Mouse (Mus musculus): Measurements from ENCODE around the gene Ppp4r3a. TPM values are rescaled to one million over a fixed set of nuclear protein-coding genes. Genes with fewer than 3 reads are reported as not detected.

Gene Ppp4r3a
- polyA plus RNA-seq, 1 experiment from 2014 or later = 31.1 TPM

- no peaks in the 10 kb centered on the region for H3K9me3 ChIP-seq (replicated peaks; ENCODE audit: low read length)
- H3K4me1 ChIP-seq (replicated peaks; ENCODE audit: insufficient read depth, low read length) = peaks cover 38% of the 10 kb centered on the region
- H3K27ac ChIP-seq = no peak overlapping the region
- no peak for TF ChIP-seq CTCF (IDR thresholded peaks at IDR 0.05; ENCODE audit: low read depth)
- ATAC-seq (replicated peaks; ENCODE audit: low FRiP score, low read depth) (no peak), DNase-seq (ENCODE audit: low spot score) (no peak)
- 28% methylated on average over 10 of the region's 10 CpGs for WGBS
- H3K9ac ChIP-seq (ENCODE audit: low read depth, low read length) = no peak overlapping the region
- H3K4me2 ChIP-seq (ENCODE audit: low read length) = no peak overlapping the region
- H3K27me3 ChIP-seq (ENCODE audit: insufficient read depth, low read length) = no peaks in the 10 kb centered on the region
- no peak overlapping the region for H3K4me3 ChIP-seq (replicated peaks; ENCODE audit: low read depth, low read length)
- no peaks in the 10 kb centered on the region for H3K36me3 ChIP-seq (ENCODE audit: insufficient read depth, low read length)
These were observed 85.5 kb downstream of the Ppp4r3a start for GRCm38 (mm10) chr12:100997830-100998563.

DNA sequence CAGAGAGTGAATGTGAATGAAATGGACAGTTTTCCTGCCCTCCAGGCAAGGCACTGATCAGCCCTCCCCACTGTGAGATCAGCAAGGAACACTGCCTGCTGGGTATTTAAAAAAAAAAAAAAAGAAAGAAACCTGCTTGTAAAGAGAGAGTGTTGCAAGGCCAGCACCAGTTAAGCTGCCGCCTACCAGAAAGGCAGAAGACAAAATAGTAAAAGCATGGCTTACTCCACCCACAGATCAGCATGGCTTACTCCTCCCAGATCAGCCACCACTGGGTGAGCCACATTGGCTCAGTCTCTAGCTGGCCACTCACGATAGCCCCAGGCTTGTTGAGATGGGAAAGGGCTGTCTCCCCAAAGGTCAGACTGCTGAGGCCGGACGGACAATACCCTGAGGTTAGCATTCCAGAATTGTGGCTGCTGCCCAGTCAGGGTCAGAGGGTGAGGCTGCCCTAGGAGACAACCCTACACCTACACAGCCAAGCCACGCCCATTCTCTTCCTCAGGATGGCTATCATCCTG lies 87.1 kb downstream of the Ppp4r3a start:
- no peak overlapping the region for H3K9ac ChIP-seq (ENCODE audit: low read depth, low read length)
- H3K4me1 ChIP-seq (replicated peaks; ENCODE audit: insufficient read depth, low read length) = peaks cover 38% of the 10 kb centered on the region
- no peak overlapping the region for H3K4me2 ChIP-seq (ENCODE audit: low read length)
- no peak for DNase-seq (ENCODE audit: low spot score)
- 46% methylated on average over 5 of the region's 5 CpGs for WGBS
- no peaks in the 10 kb centered on the region for H3K9me3 ChIP-seq (replicated peaks; ENCODE audit: low read length)
- no peak overlapping the region for H3K27ac ChIP-seq
- no peaks in the 10 kb centered on the region for H3K27me3 ChIP-seq (ENCODE audit: insufficient read depth, low read length)
- ATAC-seq (replicated peaks; ENCODE audit: low FRiP score, low read depth) = no peak
- no peak overlapping the region for H3K4me3 ChIP-seq (replicated peaks; ENCODE audit: low read depth, low read length)
- H3K36me3 ChIP-seq (ENCODE audit: insufficient read depth, low read length) = no peaks in the 10 kb centered on the region
- no peak for TF ChIP-seq CTCF (IDR thresholded peaks at IDR 0.05; ENCODE audit: low read depth)

DNA sequence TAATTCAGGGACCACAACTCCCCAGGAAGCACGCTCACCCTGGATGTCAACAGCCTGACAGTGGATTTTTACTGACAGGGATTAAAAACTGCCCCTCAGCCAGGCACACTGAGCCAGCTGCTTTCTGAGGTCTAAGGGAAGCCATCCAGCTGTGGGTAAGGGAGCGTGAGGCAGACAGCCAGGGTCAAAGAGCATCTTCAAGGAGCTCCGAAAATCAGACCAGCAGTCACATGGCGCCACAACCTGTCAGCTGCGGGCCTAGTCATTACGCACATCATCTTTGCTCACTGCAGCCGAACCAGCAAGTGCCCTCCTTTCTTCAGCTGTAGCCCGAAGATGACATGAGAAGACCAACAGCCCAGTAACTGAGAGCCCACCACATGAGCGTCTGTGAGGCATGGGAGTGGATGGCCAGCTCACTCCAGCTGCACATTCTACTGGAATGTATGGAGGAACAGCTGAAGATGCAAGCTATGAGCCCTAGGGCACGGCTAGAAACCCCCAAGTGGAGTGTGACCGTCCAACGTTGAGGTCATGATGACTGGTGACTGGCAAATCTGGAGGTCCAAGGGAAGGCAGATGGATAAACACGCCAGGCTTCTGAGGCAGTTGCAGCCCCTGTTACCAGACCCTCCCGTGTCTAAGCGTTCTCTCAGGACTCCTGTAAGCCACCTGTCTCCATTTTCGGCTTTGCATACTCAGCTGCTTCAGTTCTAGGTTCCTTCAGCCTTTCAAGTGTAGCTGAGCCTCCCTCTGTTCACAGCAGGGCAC lies 87.7 kb downstream of the Ppp4r3a start:
- Histone ChIP-seq H3K27ac (no peak overlapping the region), H3K27me3 (ENCODE audit: insufficient read depth, low read length) (no peaks in the 10 kb centered on the region), H3K36me3 (ENCODE audit: insufficient read depth, low read length) (no peaks in the 10 kb centered on the region), H3K4me3 (replicated peaks; ENCODE audit: low read depth, low read length) (no peak overlapping the region), H3K4me1 (replicated peaks; ENCODE audit: insufficient read depth, low read length) (peaks cover 32% of the 10 kb centered on the region; the same call in 1 of the 2 replicates), H3K9ac (ENCODE audit: low read depth, low read length) (no peak overlapping the region), H3K9me3 (replicated peaks; ENCODE audit: low read length) (no peaks in the 10 kb centered on the region), H3K4me2 (ENCODE audit: low read length) (no peak overlapping the region)
- no peak for TF ChIP-seq CTCF (IDR thresholded peaks at IDR 0.05; ENCODE audit: low read depth)
- DNase-seq (ENCODE audit: low spot score) (no peak), ATAC-seq (replicated peaks; ENCODE audit: low FRiP score, low read depth) (0 out of 2 replicates have a peak, but pooled peaks have one; percentile 47)
- WGBS = 48% methylated on average over 16 of the region's 16 CpGs

DNA sequence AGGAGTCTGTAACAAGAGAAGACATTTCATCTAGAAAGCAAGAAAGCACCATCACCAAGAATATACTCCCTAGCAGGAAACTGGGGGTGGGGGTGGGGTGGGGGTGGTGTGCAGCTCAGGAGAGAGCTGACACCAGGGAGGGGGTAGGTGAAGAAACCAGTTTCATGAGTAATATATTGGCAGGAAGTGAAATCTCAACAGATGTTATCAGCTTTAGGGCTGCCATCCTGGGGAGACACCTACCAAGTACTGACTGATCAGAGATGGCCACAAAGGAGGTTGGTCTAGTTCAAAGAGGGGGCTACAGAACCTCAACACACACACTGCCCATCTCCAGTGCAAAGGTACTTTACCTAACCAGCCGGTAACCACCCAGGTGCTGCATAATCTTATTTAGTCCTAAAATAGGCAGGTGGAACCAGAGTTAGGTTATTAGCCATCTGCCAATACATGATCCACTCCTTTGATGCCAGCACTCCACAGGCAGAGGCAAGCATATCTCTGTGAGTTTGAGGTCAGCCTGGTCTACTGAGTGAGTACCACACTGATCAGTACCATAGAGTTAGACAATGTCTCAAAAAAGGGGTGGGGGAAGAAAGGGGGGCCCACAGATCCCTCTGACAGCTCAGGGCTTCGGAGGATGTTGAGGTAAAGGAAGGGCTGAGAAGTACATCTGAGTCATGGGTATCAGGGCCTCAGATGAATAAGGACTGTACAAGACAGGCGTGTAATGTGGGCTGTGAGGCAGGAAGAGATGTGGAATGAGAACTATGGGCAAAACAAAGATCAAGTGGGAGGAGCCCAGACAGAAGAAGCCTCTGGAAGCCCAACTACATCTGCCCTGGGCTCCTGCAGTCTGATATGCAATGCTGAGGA lies 89.1 kb downstream of the Ppp4r3a start:
- TF ChIP-seq CTCF (IDR thresholded peaks at IDR 0.05; ENCODE audit: low read depth) = no peak
- H3K36me3 ChIP-seq (ENCODE audit: insufficient read depth, low read length) = no peaks in the 10 kb centered on the region
- H3K27me3 ChIP-seq (ENCODE audit: insufficient read depth, low read length) = no peaks in the 10 kb centered on the region
- H3K9me3 ChIP-seq (replicated peaks; ENCODE audit: low read length) = no peaks in the 10 kb centered on the region
- DNase-seq (ENCODE audit: low spot score) (no peak), ATAC-seq (replicated peaks; ENCODE audit: low FRiP score, low read depth) (no peak)
- WGBS = 82% methylated on average over 3 of the region's 3 CpGs
- no peak overlapping the region for H3K4me2 ChIP-seq (ENCODE audit: low read length)
- H3K9ac ChIP-seq (ENCODE audit: low read depth, low read length) = no peak overlapping the region
- no peak overlapping the region for H3K27ac ChIP-seq
- no peak overlapping the region for H3K4me3 ChIP-seq (replicated peaks; ENCODE audit: low read depth, low read length)
- peaks cover 29% of the 10 kb centered on the region; the same call in 1 of the 2 replicates for H3K4me1 ChIP-seq (replicated peaks; ENCODE audit: insufficient read depth, low read length)

DNA sequence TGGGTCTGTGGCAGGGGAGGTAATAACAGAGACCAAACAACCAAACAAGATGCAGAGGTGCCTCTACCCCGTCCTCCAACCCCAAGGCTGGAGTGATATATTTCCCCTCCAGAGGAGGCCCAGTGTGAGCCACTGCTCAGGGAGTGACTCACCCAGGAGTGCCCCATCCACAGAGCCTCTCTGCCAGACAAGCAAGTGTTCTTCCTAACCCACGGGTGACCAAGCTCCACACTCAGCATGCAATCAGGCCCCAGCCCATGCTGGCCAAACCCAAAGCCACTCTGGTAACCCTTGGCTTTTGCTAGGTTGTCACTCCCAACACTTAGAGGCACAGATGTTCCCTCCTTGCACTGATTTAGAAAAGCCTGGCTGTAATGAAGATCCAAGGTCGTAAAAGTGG lies 90.4 kb downstream of the Ppp4r3a start:
- H3K9ac ChIP-seq (ENCODE audit: low read depth, low read length) = no peak overlapping the region
- ATAC-seq (replicated peaks; ENCODE audit: low FRiP score, low read depth) (no peak), DNase-seq (ENCODE audit: low spot score) (no peak)
- no peaks in the 10 kb centered on the region for H3K9me3 ChIP-seq (replicated peaks; ENCODE audit: low read length)
- H3K4me2 ChIP-seq (ENCODE audit: low read length) = no peak overlapping the region
- peaks cover 17% of the 10 kb centered on the region; the same call in 1 of the 2 replicates for H3K4me1 ChIP-seq (replicated peaks; ENCODE audit: insufficient read depth, low read length)
- no peaks in the 10 kb centered on the region for H3K27me3 ChIP-seq (ENCODE audit: insufficient read depth, low read length)
- TF ChIP-seq CTCF (IDR thresholded peaks at IDR 0.05; ENCODE audit: low read depth) = no peak
- H3K36me3 ChIP-seq (ENCODE audit: insufficient read depth, low read length) = no peaks in the 10 kb centered on the region
- H3K27ac ChIP-seq = no peak overlapping the region
- WGBS = 41% methylated on average over 3 of the region's 3 CpGs
- no peak overlapping the region for H3K4me3 ChIP-seq (replicated peaks; ENCODE audit: low read depth, low read length)

DNA sequence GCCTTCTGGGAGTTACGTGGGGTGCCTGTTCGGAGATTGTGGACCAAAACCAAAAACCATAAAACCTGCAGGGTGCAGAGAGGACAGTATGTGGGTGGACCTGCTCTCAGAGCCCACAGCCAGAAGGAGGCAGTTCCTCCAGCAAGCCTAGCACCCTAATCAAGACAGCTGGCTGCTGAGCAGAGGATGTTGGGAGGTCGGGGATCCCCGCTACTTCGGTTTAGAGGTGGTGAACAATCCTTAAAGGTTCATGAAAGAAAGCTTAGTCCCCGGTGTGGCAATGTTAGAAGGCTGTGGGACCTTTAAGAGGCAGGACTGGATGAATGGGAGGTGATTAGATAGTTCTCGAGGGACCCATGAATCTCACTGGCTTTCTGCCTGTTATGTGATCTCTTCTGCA lies 91.0 kb downstream of the Ppp4r3a start:
- no peak for TF ChIP-seq CTCF (IDR thresholded peaks at IDR 0.05; ENCODE audit: low read depth)
- Histone ChIP-seq H3K27me3 (ENCODE audit: insufficient read depth, low read length) (no peaks in the 10 kb centered on the region), H3K9me3 (replicated peaks; ENCODE audit: low read length) (no peaks in the 10 kb centered on the region), H3K36me3 (ENCODE audit: insufficient read depth, low read length) (no peaks in the 10 kb centered on the region), H3K4me1 (replicated peaks; ENCODE audit: insufficient read depth, low read length) (peaks cover 13% of the 10 kb centered on the region; the same call in 1 of the 2 replicates), H3K4me3 (replicated peaks; ENCODE audit: low read depth, low read length) (no peak overlapping the region), H3K4me2 (ENCODE audit: low read length) (no peak overlapping the region), H3K27ac (no peak overlapping the region), H3K9ac (ENCODE audit: low read depth, low read length) (no peak overlapping the region)
- no peak for DNase-seq (ENCODE audit: low spot score)
- 55% methylated on average over 7 of the region's 7 CpGs for WGBS
- ATAC-seq (replicated peaks; ENCODE audit: low FRiP score, low read depth) = no peak

Data from kidney, postnatal 0 days (tissue).